Comparison of ENCODE assay signal across 14 mouse cellular contexts in the genomic region with DNA sequence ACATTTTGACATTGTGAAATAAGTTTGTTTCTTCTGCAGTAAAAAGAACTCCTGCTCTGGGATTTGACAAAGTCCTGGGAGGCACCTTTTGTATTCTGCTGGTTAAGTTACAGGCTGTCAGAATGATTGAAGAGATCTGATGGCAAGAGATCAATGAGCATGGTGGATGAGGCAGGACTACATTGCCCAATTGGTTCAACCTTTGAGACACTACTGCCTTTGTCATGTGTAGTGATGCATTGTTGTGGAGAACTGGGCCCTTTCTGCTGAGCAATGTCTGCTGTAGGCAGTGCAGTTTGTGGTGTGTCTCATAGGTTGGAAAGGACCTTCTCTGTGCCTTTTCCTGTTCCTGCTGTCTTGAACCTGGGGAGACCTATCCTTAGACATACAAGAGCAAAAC.
"Had no signal": no experiment of that assay in that cellular context is flagged by ENCODE, and none has a peak within 500 bp of the region (broad histone marks: within the 10 kb centered on the region; RNA-seq: fewer than 3 reads in every experiment).

No protein-coding gene starts in this region.

- H3K27ac ChIP-seq: kidney, postnatal 0 days; limb, embryonic 13.5 days; liver, embryonic 13.5 days; midbrain, embryonic 10.5 days; neural tube, embryonic 12.5 days; stomach, postnatal 0 days had no signal

- H3K27me3 ChIP-seq: limb, embryonic 13.5 days; liver, embryonic 13.5 days; neural tube, embryonic 12.5 days had no signal

- H3K4me2 ChIP-seq: limb, embryonic 13.5 days; liver, embryonic 13.5 days; neural tube, embryonic 12.5 days had no signal

- H3K9ac ChIP-seq: limb, embryonic 13.5 days; liver, embryonic 13.5 days; neural tube, embryonic 12.5 days had no signal

- H3K4me1 ChIP-seq: limb, embryonic 13.5 days; liver, embryonic 13.5 days; midbrain, embryonic 10.5 days; neural tube, embryonic 12.5 days had no signal

- DNase-seq: kidney, adult 2 months; kidney, postnatal 36 days; left cerebral cortex, postnatal 4 days; liver, embryonic 13.5 days; midbrain, embryonic 14.5 days; right cerebral cortex, postnatal 25 days; thymus, postnatal 4 days had no signal

- H3K9me3 ChIP-seq: limb, embryonic 13.5 days; liver, embryonic 13.5 days; midbrain, embryonic 10.5 days; neural tube, embryonic 12.5 days had no signal

- ATAC-seq: intestine, embryonic 16.5 days had no signal

- H3K4me3 ChIP-seq: limb, embryonic 13.5 days; liver, embryonic 13.5 days; midbrain, embryonic 10.5 days; myocyte; neural tube, embryonic 12.5 days had no signal

- H3K36me3 ChIP-seq: limb, embryonic 13.5 days; liver, embryonic 13.5 days; midbrain, embryonic 10.5 days; neural tube, embryonic 12.5 days had no signal
